Mouse (Mus musculus) spleen, adult 2 months (tissue): Measurements from ENCODE around the gene Guca2a.

Experiments used
- CTCF ChIP-seq: fragments of 200-500 bp; IDR thresholded peaks from 2 replicates; pipeline ENCODE4 v1.5.1; 2011; ENCODE audit warnings: mild to moderate bottlenecking, inconsistent platforms; ENCODE audit not compliant: insufficient read depth, insufficient read length, insufficient replicate concordance; ENCODE audit errors: extremely low read depth
- POLR2A ChIP-seq: fragments of 200-500 bp; IDR thresholded peaks from 2 replicates; pipeline ENCODE4 v1.6.1; 2011; ENCODE audit warnings: low read depth, low read length, inconsistent platforms

DNA sequence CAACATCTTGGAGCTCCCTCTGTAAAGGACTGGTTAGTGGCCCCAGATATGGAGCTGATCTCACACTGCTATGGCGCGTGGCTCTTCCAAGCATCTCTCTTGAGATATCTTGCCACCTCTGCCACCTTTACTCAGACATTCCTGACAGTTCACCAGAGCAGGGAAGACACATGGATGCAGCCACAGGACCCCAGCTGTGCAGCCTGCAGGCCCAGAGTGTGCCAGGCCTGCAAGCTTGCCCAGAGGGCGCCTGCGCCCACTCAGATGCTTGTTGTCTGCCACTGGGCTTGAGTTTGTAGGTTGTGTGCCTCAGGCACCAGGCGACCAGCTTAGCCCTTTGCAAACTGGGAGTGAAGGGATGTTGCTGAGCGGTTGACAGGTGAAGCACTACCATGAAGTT, 33.2 kb downstream of the Guca2a start:
- TF ChIP-seq CTCF (no peak), POLR2A (no peak)
